Mouse (Mus musculus) brain, embryonic 14.5 days (tissue): ENCODE results near the gene Tubg1. TPM values are rescaled to one million over a fixed set of nuclear protein-coding genes. Genes with fewer than 3 reads are reported as not detected.
"Not testable (repeated sequence)": the region's sequence is repeated elsewhere in the genome, so short reads cannot be mapped to it uniquely, and the experiment has no call there.

Experiments used
- DNase-seq: peaks from one replicate; pipeline ENCODE4 v3.0.0-alpha.2; 2011; ENCODE audit warnings: low read depth
- CTCF ChIP-seq: fragments of 200-500 bp; IDR thresholded peaks from 2 replicates; pipeline ENCODE4 v1.5.1; 2012; ENCODE audit warnings: inconsistent platforms, mild to moderate bottlenecking, moderate library complexity, borderline replicate concordance; ENCODE audit not compliant: insufficient read depth, insufficient read length; ENCODE audit errors: extremely low read depth
- POLR2A ChIP-seq: fragments of 200-500 bp; IDR thresholded peaks from 2 replicates; pipeline ENCODE4 v1.6.1; 2012; ENCODE audit warnings: mild to moderate bottlenecking, inconsistent platforms, borderline replicate concordance; ENCODE audit not compliant: poor library complexity, insufficient read depth, insufficient read length, severe bottlenecking; ENCODE audit errors: extremely low read depth
- polyA plus RNA-seq: library from polyadenylated mRNA; depleted of rRNA; stranded (reverse); fragments of >200 nt; gene quantifications from 2 replicates; pipeline ENCODE4 v1.2.3, GENCODE M21; 2012

The Tubg1 gene
- polyA plus RNA-seq, 1 experiment, result 35.5 TPM

DNA sequence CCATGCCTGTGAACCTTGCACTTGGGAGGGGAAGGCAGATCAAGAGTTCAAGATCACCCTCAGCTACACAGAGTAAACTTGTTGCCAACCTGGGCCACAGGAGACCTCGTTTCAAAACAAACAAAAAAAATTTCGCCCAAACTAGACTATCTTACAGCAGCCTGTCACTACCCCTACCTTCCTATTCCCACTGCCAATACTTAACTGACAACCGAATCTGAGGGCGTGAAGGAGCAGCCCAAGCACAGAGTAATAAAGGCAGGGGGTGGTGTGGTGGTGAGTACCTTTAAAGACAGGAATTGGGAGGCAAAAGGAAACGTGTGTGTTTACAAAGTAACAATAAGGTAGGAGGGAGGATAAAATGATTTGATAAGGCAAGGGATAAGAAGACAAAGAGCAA lies 9.0 kb upstream of the Tubg1 start:
- no peak for DNase-seq
- TF ChIP-seq CTCF (no peak), POLR2A (no peak)

DNA sequence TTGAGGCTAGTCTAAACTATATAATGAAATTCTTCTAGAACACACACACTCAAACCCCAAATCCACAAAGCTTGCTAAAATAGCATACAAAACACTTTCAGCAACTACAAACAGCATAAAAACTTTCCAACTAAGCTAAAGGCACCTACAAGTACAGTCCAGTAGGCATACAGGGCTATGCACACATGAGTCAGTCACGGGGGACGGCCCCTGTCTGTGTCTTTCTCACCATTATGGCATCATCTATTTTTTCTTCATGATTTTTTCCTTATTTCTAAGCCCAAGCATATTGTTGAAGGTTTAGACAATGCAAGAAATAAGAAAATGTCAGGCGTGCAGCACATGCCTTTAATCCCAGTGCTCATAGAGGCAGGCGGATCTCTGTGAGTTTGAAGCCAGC lies 8.6 kb upstream of the Tubg1 start:
- TF ChIP-seq CTCF, result no peak
- no peak for TF ChIP-seq POLR2A

DNA sequence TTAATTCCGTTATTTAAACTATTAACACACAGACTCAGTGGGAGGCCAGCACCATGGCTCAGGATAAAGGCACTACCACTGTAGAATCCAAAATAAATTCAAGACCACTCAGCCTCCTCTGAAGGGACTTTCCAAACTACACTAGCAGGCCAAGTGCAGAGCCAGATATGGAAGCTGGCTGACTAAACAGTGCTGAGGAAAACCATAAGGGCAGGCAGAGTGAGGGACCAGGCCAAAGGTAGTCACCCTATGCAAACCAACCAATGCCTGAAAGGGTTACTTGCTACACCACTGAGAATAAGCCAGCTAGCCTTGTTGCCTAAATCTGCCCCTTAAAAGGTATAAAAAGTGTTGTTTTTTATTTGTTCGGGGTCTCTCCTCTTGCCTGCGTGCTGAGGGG lies 7.6 kb upstream of the Tubg1 start:
- TF ChIP-seq CTCF, result no peak
- no peak for TF ChIP-seq POLR2A
- DNase-seq, result no peak

More for the DNA sequence above, 8.6 kb upstream of the Tubg1 start:
- DNase-seq, result no peak

DNA sequence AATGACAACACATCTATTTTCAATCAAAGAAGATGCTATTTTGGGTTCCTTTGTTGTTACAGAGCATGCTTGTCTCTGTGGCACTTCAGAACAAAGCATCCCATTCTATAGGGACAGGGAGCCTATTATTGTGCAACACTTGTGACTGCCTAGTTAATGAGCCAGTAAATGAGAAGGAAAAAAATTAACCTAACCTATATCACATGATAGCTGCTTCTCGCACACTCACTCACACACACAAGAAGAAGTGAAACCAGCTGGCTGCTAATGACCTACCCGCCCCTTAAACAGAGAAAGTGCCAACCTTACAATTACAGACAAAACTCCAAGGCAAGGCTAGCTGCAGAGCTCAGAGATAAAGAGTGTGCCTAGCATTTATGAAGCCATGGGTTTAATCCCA lies 4.2 kb upstream of the Tubg1 start:
- DNase-seq, result peak; percentile 60
- TF ChIP-seq CTCF (no peak), POLR2A (no peak)

DNA sequence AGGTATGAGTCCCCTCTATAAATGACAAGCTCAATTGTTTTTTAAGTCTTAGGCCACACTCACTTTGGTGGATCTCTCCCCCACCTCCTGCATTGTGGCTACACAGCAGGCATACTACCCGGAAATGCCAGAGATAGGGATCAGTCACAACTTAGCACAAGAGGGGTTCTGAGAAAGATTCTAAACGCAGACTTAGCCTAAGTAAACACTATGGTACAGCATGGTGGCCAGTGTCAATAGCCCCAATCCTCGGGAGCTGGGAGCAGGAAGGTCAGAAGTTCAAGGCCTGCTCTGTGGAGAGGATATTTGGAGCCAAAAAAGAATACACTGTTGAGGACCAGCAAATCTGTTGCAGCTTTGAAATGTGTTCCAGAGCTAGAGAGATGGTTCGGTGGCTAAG lies 1.6 kb upstream of the Tubg1 start:
- no peak for DNase-seq
- no peak for TF ChIP-seq CTCF
- no peak for TF ChIP-seq POLR2A

DNA sequence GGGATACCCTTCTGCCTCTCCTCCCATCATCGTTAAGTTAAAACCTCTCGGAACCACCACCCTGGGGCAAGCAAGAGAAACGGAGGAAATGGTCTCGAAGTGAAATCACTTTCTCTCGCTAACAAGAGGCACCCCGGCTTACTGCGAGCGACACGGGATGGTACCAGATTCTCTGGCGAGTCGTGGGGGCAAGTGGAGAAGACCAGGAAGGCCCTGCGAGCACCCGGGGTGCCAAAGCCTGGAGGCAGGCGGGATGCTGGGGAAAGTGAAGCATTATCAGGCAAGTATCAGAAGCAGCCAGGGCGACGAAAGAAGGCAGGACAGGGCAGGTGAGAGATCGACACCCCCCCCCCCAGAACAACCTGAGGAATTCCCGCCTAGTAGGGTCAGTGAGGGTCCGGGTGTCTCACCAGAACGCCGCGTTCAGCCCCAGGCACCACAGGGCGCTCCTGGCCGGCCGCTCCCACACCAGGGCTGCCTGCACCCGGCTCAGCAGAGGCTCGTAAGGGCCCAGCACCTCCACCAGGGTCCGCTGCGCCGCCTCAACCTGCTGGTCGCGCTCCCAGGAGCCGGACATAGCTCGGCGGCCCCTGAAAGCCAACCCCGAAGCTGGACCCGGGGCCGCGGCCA lies 492 bp upstream of the Tubg1 start:
- TF ChIP-seq CTCF (no peak), POLR2A (no peak)
- no peak for DNase-seq

DNA sequence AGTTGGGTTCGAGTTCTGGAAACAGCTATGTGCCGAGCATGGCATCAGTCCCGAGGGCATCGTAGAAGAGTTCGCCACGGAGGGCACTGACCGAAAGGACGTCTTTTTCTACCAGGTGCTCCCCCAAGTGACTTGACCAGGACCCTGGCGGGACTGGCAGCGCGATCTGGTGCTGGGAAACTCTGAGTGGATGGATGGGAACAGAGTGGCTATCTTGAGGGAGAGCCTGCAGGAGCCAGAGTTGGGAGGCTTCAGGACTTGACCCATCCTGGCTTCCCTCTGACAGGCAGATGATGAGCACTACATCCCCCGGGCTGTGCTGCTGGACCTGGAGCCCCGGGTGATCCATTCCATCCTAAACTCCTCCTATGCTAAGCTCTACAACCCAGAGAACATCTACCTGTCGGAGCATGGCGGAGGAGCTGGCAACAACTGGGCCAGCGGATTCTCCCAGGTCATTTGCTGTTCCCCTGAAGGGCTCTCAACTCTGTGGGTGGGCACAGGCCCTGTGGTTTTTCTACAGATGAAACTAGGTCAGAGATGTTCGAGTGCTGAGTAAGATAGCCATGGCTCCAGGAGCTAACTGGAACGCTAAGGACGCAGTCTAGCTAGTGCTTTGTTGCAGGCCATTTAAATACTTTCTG lies 929 bp downstream of the Tubg1 start:
- no peak for DNase-seq
- TF ChIP-seq CTCF, result no peak

DNA sequence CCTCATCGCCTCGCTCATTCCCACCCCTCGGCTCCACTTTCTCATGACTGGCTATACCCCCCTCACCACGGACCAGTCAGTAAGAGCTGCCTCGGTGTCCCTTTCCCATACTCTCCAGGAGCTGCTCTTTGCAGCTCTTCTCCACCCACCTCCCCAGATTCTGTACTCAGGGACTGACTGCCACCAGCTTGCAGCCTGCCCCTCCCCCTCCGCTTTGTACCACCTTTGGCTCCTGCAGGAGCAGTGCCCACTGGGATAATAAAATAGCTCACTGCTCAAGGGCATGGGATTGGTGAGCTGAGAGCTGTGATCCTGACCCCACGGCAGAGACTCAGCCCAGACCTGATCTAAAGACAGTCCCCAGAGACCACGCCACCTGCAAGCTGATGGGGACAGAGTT lies 4.8 kb downstream of the Tubg1 start:
- not testable (repeated sequence) for DNase-seq

DNA sequence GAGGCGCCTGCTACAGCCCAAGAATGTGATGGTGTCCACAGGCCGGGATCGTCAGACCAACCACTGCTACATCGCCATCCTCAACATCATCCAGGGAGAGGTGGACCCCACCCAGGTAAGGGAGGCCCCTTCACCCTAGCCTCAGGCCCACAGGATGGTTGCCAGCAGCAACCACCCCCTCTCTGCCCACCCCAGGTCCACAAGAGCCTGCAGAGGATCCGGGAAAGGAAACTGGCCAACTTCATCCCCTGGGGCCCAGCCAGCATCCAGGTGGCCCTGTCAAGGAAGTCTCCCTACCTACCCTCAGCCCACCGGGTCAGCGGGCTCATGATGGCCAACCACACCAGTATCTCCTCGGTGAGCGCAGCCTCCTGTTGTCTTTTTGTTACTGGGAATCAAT lies 5.3 kb downstream of the Tubg1 start:
- DNase-seq, result not testable (repeated sequence)

DNA sequence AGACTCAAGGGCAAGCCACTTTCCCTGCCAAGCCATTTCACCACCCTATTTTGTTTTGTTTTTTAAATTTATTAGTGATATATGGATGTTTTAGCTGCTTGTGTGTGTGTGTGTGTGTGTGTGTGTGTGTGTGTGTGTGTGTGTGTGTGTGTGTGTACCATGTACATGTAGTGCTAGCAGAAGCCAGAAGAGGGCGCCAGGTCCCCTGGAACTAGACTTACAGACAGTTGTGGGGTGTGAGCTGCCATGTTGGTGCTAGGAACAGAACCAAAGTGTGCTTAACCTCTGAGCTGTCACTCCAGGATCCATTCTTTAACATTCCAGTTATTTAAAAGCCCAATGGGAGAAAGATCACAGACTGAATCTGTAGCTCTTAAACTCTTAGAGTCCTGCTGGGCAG lies 7.3 kb downstream of the Tubg1 start:
- DNase-seq, result no peak
- TF ChIP-seq POLR2A (no peak), CTCF (no peak)

DNA sequence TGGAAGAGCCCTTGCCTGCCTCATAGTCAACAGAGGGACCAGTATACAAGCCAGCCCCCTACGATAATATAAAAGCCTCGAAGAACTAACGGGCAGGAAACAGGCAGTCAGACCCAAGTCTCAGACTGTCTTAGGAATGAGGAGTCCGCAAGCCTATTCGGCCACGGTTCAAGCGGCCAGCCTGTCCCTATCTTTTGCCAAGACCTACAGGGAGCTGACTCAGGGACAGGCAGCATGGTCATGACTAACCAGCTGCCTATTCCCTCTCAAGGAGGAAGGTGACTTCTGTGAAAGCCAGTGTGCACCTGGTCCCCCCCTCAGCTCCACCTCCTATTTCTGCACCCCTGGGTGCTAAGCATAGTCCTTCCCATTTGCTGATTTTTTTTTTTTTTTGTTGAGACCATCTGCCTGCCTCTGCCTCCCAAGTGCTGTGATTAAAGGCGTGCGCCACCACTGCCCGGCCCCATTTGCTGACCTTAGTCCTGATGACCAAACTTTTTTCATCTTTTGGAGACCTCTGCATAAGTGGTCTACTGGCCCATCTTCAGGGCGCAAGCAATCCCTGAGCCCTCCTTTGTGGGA lies 9.3 kb downstream of the Tubg1 start:
- TF ChIP-seq POLR2A (no peak), CTCF (no peak)
- DNase-seq, result no peak

DNA sequence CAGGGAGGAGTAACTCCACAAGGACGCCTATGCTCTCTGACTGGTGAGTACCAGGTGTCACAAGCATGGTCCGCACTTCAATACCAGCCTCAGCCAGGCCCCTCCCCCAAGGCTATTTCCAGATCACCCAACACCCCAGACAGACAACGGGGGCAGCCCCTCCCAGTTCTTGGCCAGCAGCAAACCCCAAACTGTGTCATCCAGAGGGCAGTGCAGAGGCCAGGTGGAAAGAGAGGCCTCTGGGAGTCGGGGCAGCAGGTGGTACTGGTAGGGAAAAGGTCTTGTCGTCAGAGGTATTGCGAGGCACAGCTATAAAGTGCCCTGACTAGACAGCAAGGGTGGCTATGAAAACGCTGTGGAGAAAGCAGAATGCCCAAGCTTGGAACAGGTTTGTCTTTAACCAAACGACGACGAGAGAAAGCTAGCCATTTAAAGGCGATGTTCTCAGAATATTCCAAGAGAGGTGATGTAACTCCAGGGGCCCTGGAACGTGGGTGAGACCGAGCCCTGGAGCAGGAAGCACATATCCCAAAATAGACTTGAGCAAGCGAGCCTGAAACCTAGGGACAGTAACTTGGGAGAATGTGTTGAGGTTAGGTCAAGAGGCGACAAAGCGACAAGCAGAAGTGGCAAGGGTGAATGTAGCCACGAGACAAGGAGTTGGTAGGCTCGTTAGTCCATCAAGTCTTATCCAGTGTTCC lies 10.5 kb downstream of the Tubg1 start:
- TF ChIP-seq POLR2A (no peak), CTCF (no peak)
- no peak for DNase-seq
